Mouse (Mus musculus) monocyte, adult 59 days (primary cell): ENCODE results near the gene Tbc1d9. TPM values are rescaled to one million over a fixed set of nuclear protein-coding genes. Genes with fewer than 3 reads are reported as not detected.

Source experiments
- total RNA-seq, 2 experiments: library from RNA; stranded (reverse); gene quantifications; one replicate each; pipeline ENCODE4 v1.2.4; 2023

Gene Tbc1d9
- total RNA-seq, result 10 to 100 TPM; 66.3 to 70.7 TPM

GRCm38 (mm10) chr8:83165235-83165930 lies at the start of gene Tbc1d9:
Tbc1d9 (plus strand) TSS chr8:83165352.

DNA sequence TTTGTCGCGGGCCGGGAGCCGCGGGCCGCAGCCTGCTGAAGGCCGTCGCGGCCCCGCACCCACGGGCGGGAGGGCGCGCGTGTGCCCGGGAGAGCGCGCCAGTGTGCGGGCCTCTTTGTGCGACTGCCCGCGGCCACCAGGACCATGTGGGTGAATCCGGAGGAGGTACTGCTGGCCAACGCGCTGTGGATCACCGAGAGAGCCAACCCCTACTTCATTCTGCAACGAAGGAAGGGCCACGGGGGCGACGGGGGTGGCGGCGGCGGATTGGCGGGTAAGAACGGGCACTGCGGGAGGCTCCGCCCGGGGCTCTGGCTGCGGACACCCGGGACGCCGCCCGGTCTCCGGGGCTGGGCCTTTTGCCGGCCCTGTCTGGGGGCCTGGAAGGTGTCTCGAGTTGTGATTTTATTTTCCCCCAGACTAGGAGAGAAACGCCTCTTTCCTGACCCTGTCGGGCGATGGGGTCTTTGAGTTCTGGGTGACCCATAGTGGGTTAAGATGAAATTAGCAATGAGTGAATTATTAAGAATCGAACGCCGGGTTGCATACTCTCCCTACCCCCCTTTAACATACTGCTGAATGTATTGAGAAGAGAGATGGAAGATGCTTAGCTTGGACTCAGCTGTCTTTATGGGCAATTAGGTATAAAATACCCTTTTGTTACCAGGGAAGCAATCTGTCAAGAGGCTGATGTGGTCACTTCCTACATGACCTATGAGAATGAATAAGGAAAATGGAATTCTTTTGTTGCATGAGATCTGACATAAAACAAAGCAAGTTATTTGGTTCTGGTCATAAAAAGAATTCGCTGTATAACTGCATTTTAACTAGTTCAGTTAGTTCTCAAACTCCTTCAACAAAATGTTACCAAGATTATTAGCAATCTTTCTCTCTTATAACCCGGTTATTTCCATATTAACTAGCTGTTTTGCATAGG lies 1.0 kb downstream of the Tbc1d9 start, which contains the start of gene Gm10645:
Gm10645 (minus strand) TSS at position 240 of the 937 bp plus-strand sequence.

GRCm38 (mm10) chr8:83290176-83290575 lies 125.0 kb downstream of the Tbc1d9 start, which contains the start of gene Ucp1:
Ucp1 (plus strand) TSS chr8:83290352.

Other genes with a start within 250 kb of the Tbc1d9 start
- 1 to 10 TPM; 3.4 to 4.8 TPM for gene Gm10645, start 818 bp downstream of the Tbc1d9 start, total RNA-seq
- under 1 TPM; 0.29 to 0.30 TPM for gene Ucp1, start 125.0 kb downstream of the Tbc1d9 start, total RNA-seq
- 10 to 100 TPM in 1 of 2 experiments, 1 to 10 TPM in 1; 8.8 to 14.1 TPM for gene Elmod2, start 167.1 kb downstream of the Tbc1d9 start, total RNA-seq
- not detected for gene Mgat4d, start 183.1 kb downstream of the Tbc1d9 start, total RNA-seq
- not detected for gene Clgn, start 224.5 kb downstream of the Tbc1d9 start, total RNA-seq